Mouse (Mus musculus) lung, postnatal 14 days (tissue): ENCODE measurements at regions not wholly inside any gene's neighbourhood (a gene's known extent, or its start where the extent isn't known, plus 50 kb on each side); places are given as distances from the start of the nearest gene placed in this dataset.
A peak's percentile ranks its signal among the peaks of the same experiment; 100 is the strongest.
"Not testable (repeated sequence)": the region's sequence is repeated elsewhere in the genome, so short reads cannot be mapped to it uniquely, and the experiment has no call there.

Source experiments
- DNase-seq: peaks from one replicate; pipeline ENCODE4 v3.0.0; 2021

DNA sequence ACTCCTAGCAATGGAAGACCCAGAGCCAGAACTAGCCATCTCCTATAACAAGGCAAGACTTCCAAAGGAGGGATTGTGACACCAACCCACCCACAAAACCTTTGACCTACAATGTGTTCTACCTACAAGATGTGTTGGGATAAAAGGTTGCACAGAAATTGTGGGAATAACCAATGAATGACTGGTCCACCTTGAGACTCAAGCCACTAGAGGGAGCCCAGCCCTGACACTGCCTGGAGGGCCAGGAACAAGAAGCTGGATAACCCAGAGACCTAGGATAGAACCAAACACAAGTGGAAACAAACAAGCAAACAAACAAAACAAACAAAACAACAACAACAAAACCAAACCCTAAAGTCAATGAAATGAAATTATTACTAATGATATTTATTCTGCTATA lies 288.8 kb downstream of the Dchs2 start:
- peak; percentile 37 for DNase-seq

DNA sequence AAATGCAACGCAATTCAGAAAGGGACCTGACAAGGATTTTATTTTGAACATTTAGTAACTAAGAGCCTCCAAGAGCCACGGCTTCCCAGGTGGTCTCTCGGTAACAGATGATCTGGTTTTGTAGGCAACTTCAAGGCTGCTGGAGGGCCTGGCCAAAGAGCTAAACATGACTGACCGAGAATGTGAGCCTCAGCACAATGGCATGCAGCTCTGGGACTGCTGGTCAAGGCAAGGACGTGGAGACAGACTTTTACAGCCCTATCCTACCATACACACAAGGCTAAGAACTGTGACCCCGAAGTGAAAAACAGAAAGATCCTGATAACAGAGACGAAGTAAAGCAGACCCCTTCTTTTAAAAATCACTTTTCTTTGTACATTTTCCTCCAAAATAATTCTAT lies 296.5 kb downstream of the Dchs2 start:
- DNase-seq, result no peak

DNA sequence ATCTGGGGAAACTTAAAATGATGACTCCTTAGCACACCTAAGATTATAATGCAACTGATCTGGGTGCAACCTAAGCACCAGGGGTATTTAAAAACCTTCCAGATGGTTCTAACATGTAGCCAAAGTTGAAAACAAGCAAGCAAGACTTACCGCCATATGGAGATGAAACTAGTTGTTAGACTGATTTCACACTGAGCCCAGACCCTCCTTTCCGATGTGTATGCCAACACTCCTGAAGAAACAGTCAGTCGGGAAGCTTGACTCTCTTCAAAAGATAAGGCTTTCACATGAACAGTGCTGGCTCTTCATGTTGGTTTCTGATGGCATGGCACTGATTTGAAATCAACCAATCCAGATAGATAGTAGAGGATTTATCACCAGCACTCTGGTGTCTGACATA lies 301.6 kb downstream of the Dchs2 start:
- DNase-seq, result no peak

GRCm38 (mm10) chr3:83446154-83446667 lies 318.5 kb downstream of the Dchs2 start:
- peak; percentile 64 for DNase-seq

GRCm38 (mm10) chr3:83450662-83451061 lies 315.5 kb upstream of the Sfrp2 start:
- peak; percentile 2 for DNase-seq

DNA sequence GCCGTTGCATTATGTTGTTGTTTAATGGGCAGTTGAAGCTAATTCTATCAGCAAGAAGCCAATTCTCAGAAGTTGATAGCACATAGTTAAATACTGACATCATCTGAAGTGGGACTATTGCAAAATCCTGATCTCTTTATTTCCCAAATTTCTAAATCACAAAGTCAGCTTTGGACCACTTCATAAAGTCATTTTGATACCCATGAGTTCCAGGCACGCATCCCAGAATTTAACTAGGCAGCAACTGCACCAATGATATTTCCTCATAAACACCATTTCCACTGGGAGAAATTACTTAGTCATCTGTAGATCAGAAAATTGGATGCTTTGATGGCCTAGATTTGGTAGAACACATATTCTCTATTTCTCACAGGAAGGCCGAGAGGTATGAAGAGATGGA lies 314.8 kb upstream of the Sfrp2 start:
- DNase-seq, result no peak

DNA sequence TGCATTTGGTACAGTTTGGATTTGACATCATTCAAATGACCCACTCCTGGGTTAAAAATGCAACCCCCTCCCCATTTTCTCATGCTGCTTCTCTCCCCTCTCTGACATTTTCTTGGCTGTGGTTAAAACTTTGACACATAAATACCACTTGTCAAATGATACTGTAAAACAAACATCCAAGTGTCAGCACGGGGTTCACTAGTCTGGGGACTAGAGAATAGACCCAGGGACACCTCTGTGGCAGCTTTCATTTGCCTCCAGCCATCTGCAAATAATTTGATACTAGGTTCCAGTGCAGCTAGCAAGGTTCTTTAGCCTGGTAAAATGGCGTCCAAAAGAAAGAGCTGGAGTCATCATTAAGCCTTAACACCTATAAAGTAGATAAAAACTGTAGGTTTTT lies 312.7 kb upstream of the Sfrp2 start:
- no peak for DNase-seq

DNA sequence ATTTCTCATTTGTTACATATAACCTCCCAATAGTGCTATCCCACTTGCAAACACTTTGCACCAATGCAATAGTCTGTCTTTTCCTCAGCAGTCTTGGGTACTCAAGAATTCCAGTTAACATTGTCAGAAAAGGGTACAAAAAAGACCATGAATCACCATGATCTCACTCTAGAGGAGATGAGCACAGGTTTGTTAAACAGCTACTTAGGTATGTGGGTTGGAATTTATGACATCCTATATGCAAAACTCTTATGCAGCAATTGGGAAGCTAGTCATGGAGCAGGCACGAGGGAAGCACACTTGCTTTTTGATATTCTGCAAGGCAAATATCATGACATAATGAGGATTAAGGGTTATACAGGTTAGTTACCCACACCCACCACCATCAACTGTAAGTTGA lies 307.7 kb upstream of the Sfrp2 start:
- DNase-seq, result no peak

GRCm38 (mm10) chr3:83479251-83479650 lies 286.9 kb upstream of the Sfrp2 start:
- no peak for DNase-seq

DNA sequence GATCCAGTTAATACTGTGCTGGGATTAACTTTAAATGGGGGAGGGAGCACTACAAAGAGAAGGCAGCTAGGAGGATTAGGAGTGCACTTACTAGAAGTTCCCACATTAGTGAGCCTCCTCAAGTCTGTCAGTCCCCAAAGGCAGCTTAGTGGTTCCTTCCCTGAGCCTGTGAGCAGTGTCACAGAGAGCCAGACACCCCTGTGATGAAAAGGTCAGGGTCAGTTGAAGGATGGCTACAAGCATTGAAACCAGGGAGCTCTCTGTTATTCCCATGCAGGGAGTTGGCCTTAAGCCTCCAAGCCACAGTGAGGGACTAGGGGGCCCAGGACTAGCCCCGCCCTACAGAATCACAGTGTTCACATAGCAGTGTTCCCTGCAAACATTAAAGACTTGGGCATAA lies 285.9 kb upstream of the Sfrp2 start:
- no peak for DNase-seq

DNA sequence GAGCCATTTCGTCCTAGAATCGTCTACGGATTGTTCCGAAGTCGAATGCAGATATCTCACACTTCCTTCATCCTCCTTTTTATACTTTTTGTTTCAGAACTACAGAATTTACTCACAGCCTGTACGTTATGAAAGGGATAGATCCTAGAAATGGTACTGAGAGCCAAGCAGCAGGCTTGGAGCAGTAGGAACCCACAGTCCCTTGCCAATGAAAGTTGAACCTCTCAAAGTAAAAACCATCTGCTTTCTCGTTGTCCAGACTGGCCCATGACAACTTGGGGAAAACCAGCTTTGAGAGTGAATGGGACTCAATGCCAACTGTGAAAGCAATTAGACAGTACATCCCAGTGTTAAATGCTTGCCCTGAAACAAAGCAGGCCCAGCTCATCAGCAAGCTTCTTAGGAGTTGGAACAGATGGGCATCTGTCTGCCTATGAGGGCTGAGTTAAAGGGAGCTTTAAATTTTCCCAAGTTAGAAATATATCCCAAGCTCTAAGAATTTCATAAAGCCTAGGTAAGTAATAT lies 279.9 kb upstream of the Sfrp2 start:
- no peak for DNase-seq

GRCm38 (mm10) chr3:83495584-83495983 lies 270.5 kb upstream of the Sfrp2 start:
- peak; percentile 36 for DNase-seq

GRCm38 (mm10) chr3:83503901-83504300 lies 262.2 kb upstream of the Sfrp2 start:
- DNase-seq, result no peak

DNA sequence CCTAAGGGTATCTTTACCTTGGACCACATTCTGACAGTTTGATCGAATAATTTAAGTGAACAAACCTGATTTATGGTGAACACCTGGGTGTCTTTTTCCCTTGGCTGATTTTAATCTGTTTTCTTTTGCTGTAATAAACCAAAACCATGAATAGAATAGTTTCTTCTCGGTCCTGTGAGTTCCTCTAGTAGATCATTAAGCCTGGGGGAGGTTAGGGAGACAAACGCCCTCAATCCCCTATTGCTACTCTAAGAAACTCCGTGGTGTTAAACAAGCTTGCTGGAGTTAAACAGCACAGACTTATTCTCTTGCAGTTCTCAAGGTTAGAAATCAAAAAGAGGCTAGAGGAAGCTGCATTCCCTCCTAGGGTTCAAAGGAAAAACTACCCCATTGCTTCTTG lies 249.5 kb upstream of the Sfrp2 start:
- DNase-seq, result no peak

DNA sequence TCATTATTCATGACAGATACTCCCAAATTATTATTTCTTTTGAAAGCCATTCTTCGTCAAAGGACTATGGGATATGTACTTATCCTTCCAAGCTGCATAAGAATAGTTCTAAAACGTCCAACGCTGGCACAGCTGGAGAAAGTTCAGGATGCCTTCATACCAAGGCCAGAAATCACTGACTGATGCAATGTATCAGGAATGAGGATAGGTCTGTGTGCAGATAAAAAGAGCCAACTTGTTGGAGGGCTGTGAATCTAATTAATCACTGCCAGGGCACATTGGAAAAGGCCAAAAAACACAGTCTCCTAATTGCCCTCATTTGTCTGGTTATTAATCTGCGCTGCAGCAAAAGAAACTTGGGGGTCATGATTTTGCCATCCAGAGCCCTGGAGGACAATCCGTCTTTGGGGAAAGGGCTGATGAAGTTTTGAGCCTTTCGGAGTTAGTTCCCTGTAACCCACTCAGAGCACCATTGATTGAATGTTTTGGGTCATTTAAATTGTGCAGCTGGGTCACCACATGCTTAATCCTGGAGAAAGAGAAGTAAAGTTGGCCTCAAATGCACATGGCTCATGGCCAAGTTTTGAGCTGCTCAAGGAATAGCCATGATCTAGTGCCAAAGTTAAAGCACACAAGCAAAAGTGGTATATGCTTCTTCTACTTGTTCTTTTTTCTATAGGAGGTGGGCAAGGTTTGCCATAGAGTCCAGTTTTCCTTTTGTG lies 248.0 kb upstream of the Sfrp2 start:
- DNase-seq, result peak; percentile 3

GRCm38 (mm10) chr3:83530243-83530847 lies 235.8 kb upstream of the Sfrp2 start:
- DNase-seq, result no peak

DNA sequence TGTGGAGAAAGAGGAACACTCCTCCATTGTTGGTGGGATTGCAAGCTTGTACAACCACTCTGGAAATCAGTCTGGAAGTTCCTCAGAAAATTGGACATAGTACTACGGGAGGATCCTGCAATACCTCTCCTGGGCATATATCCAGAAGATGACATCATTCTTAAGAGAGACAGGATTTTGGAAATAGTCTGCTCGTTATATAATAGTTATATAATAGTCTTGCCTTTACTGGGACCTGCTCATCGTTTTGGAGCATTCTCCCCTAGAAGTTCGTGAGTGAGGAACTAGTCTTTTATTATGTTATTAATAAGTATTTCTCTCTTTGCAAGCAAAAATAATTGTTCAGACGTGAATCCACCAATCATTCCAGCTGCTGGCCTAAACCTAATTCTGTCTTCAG lies 229.5 kb upstream of the Sfrp2 start:
- not testable (repeated sequence) for DNase-seq

DNA sequence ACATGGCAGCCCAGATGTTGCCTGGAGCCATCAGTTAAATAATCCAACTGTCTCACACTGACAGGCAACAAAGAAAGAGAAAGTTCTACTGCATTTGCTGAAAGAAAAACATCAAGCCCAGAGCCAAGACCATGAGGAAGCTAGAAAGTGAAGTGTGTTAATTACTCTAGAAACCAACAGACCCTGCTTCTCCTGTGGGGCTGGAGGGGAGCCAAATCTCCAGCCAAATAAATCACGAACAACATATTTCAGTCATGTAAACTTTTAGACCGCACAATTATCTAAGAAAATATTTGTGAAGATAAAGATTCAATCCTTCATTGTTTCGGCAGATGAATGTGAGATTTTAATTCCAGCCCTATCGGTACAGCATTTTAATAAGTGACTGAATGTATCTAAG lies 228.9 kb upstream of the Sfrp2 start:
- DNase-seq, result no peak

- DNase-seq, result no peak
These were observed 228.4 kb upstream of the Sfrp2 start for GRCm38 (mm10) chr3:83537711-83538110.

DNA sequence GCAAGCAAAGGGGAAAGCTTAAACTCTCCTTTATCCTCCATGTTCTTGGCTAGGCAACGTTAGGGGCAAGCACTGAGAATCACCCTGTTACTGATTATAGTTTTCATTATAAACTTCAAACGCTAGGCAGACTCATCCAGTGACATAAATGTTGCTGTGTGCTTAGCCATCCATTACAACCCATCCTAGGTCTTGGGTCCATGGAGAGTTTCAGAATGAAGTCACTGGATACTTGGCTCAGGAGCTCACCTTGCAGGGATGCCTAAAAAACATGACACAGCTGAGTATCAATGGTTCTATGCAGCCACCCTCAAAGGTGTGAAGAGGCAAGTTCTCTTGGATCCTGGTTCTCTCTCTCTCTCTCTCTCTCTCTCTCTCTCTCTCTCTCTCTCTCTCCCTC lies 227.2 kb upstream of the Sfrp2 start:
- no peak for DNase-seq

GRCm38 (mm10) chr3:83540997-83541932 lies 224.9 kb upstream of the Sfrp2 start:
- no peak for DNase-seq

- no peak for DNase-seq
These were observed 213.5 kb upstream of the Sfrp2 start for GRCm38 (mm10) chr3:83552516-83553139.

DNA sequence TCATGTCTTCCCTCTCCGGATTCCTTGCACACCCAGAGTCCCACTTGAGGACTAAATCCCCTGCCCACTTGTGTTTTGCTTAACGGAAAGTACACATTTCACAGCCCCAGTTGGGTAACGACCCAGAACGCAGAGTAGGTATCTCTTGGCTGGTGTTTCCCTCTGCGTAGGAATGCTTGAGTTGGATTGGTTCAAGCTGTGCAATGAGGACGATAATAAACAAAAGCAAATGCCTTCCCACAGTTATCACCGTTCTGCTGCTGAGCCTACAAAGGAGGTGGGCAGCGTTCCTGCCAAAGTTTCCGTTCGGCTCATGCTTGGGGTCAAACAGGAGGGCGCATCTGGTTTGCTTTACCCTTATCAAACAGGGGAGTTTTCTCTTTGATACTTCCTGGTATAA lies 212.3 kb upstream of the Sfrp2 start:
- DNase-seq, result no peak
